Mouse (Mus musculus): Measurements from ENCODE around the gene Arid5a. TPM values are rescaled to one million over a fixed set of nuclear protein-coding genes. Genes with fewer than 3 reads are reported as not detected.

The Arid5a gene
- total RNA-seq, 1 experiment, result 7.9 TPM

- H3K4me3 ChIP-seq (ENCODE audit: insufficient read depth in 1 of 2, low read depth in 1 of 2, low read length in 2 of 2, poor library complexity in 1 of 2, severe bottlenecking in 1 of 2), result no peak overlapping the region
- peaks cover 0 to 4% of the 10 kb centered on the region in 2 experiments; a peak in 1 of 4 replicates for H3K4me1 ChIP-seq (ENCODE audit: control insufficient read depth in 2 of 2, insufficient read depth in 2 of 2, low read length in 2 of 2, poor library complexity in 1 of 2)
- in situ Hi-C loops (cut with MboI; ENCODE audit: low sequenced_read_pairs in 2 of 2, unreplicated experiment in 2 of 2), result no loop called here
- no peaks in the 10 kb centered on the region for H3K9me3 ChIP-seq (ENCODE audit: control insufficient read depth, insufficient read depth, low read depth, low read length)
- no peaks in the 10 kb centered on the region for H3K36me3 ChIP-seq (ENCODE audit: control insufficient read depth, insufficient read depth, low read length, poor library complexity, severe bottlenecking)
- no peak overlapping the region for H3K27ac ChIP-seq (ENCODE audit: insufficient read depth, low read depth, low read length, poor library complexity, severe bottlenecking)
- TF ChIP-seq MAFK (IDR thresholded peaks at IDR 0.05; ENCODE audit: insufficient read depth, low read depth, low read length), result no peak
- TF ChIP-seq ZNF384 (IDR thresholded peaks at IDR 0.05; ENCODE audit: low read depth, low read length), result no peak
- no peak for TF ChIP-seq ZC3H11A (IDR thresholded peaks at IDR 0.05; ENCODE audit: borderline replicate concordance, low read depth, low read length)
- no peak for TF ChIP-seq HCFC1 (IDR thresholded peaks at IDR 0.05; ENCODE audit: borderline replicate concordance, insufficient read depth, low read length)
- no peak for TF ChIP-seq CHD2 (IDR thresholded peaks at IDR 0.05; ENCODE audit: low read depth, low read length)
- DNase-seq (ENCODE audit: low read depth, low spot score), result no peak
- H3K9ac ChIP-seq (ENCODE audit: insufficient read depth, low read depth, low read length, poor library complexity, severe bottlenecking), result no peak overlapping the region
These were observed 1.5 kb downstream of the Arid5a start for GRCm38 (mm10) chr1:36308966-36309475.

GRCm38 (mm10) chr1:36309498-36309901 lies 2.0 kb downstream of the Arid5a start:
- Histone ChIP-seq H3K9me3 (ENCODE audit: control insufficient read depth, insufficient read depth, low read depth, low read length) (no peaks in the 10 kb centered on the region), H3K27ac (ENCODE audit: insufficient read depth, low read depth, low read length, poor library complexity, severe bottlenecking) (no peak overlapping the region), H3K9ac (ENCODE audit: insufficient read depth, low read depth, low read length, poor library complexity, severe bottlenecking) (no peak overlapping the region), H3K4me1 (ENCODE audit: control insufficient read depth in 2 of 2, insufficient read depth in 2 of 2, low read length in 2 of 2, poor library complexity in 1 of 2) (peaks cover 0 to 4% of the 10 kb centered on the region in 2 experiments; a peak in 1 of 4 replicates), H3K36me3 (ENCODE audit: control insufficient read depth, insufficient read depth, low read length, poor library complexity, severe bottlenecking) (no peaks in the 10 kb centered on the region), H3K4me3 (ENCODE audit: insufficient read depth in 1 of 2, low read depth in 1 of 2, low read length in 2 of 2, poor library complexity in 1 of 2, severe bottlenecking in 1 of 2) (no peak overlapping the region)
- in situ Hi-C loops (cut with MboI; ENCODE audit: low sequenced_read_pairs in 2 of 2, unreplicated experiment in 2 of 2), result no loop called here
- TF ChIP-seq MAFK (IDR thresholded peaks at IDR 0.05; ENCODE audit: insufficient read depth, low read depth, low read length), result no peak
- no peak for TF ChIP-seq ZNF384 (IDR thresholded peaks at IDR 0.05; ENCODE audit: low read depth, low read length)
- no peak for TF ChIP-seq CHD2 (IDR thresholded peaks at IDR 0.05; ENCODE audit: low read depth, low read length)
- no peak for TF ChIP-seq HCFC1 (IDR thresholded peaks at IDR 0.05; ENCODE audit: borderline replicate concordance, insufficient read depth, low read length)
- no peak for TF ChIP-seq ZC3H11A (IDR thresholded peaks at IDR 0.05; ENCODE audit: borderline replicate concordance, low read depth, low read length)
- DNase-seq (ENCODE audit: low read depth, low spot score), result no peak

GRCm38 (mm10) chr1:36314959-36315775 lies 7.6 kb downstream of the Arid5a start:
- peak overlapping the region; percentile 66 for H3K27ac ChIP-seq (ENCODE audit: insufficient read depth, low read depth, low read length, poor library complexity, severe bottlenecking)
- peak overlapping the region; percentile 82 for H3K9ac ChIP-seq (ENCODE audit: insufficient read depth, low read depth, low read length, poor library complexity, severe bottlenecking)
- in situ Hi-C loops (cut with MboI; ENCODE audit: low sequenced_read_pairs in 2 of 2, unreplicated experiment in 2 of 2), result no loop called here
- peaks cover 3% of the 10 kb centered on the region; the same call in 1 of the 2 replicates for H3K36me3 ChIP-seq (ENCODE audit: control insufficient read depth, insufficient read depth, low read length, poor library complexity, severe bottlenecking)
- H3K9me3 ChIP-seq (ENCODE audit: control insufficient read depth, insufficient read depth, low read depth, low read length), result no peaks in the 10 kb centered on the region
- TF ChIP-seq CHD2 (IDR thresholded peaks at IDR 0.05; ENCODE audit: low read depth, low read length), result peak; percentile 86
- TF ChIP-seq ZC3H11A (IDR thresholded peaks at IDR 0.05; ENCODE audit: borderline replicate concordance, low read depth, low read length), result no peak
- peaks cover 0 to 15% of the 10 kb centered on the region in 2 experiments; a peak in 2 of 4 replicates for H3K4me1 ChIP-seq (ENCODE audit: control insufficient read depth in 2 of 2, insufficient read depth in 2 of 2, low read length in 2 of 2, poor library complexity in 1 of 2)
- peak overlapping the region; percentile 81 to 88 for H3K4me3 ChIP-seq (ENCODE audit: insufficient read depth in 1 of 2, low read depth in 1 of 2, low read length in 2 of 2, poor library complexity in 1 of 2, severe bottlenecking in 1 of 2)
- DNase-seq (ENCODE audit: low read depth, low spot score), result peak; percentile 88

- DNase-seq (ENCODE audit: low read depth, low spot score), result no peak
- in situ Hi-C loops (cut with MboI; ENCODE audit: low sequenced_read_pairs in 2 of 2, unreplicated experiment in 2 of 2), result no loop called here
- H3K9me3 ChIP-seq (ENCODE audit: control insufficient read depth, insufficient read depth, low read depth, low read length), result no peaks in the 10 kb centered on the region
- no peak overlapping the region; the same call in 1 of the 2 replicates for H3K27ac ChIP-seq (ENCODE audit: insufficient read depth, low read depth, low read length, poor library complexity, severe bottlenecking)
- peaks cover 3% of the 10 kb centered on the region; the same call in 1 of the 2 replicates for H3K36me3 ChIP-seq (ENCODE audit: control insufficient read depth, insufficient read depth, low read length, poor library complexity, severe bottlenecking)
- peaks cover 0 to 15% of the 10 kb centered on the region in 2 experiments; a peak in 2 of 4 replicates for H3K4me1 ChIP-seq (ENCODE audit: control insufficient read depth in 2 of 2, insufficient read depth in 2 of 2, low read length in 2 of 2, poor library complexity in 1 of 2)
- peak overlapping the region; percentile 50 to 88; a peak in 3 of 4 replicates for H3K4me3 ChIP-seq (ENCODE audit: insufficient read depth in 1 of 2, low read depth in 1 of 2, low read length in 2 of 2, poor library complexity in 1 of 2, severe bottlenecking in 1 of 2)
- H3K9ac ChIP-seq (ENCODE audit: insufficient read depth, low read depth, low read length, poor library complexity, severe bottlenecking), result peak overlapping the region; percentile 64; the same call in 1 of the 2 replicates
- no peak for TF ChIP-seq CHD2 (IDR thresholded peaks at IDR 0.05; ENCODE audit: low read depth, low read length)
- TF ChIP-seq ZNF384 (IDR thresholded peaks at IDR 0.05; ENCODE audit: low read depth, low read length), result no peak
- TF ChIP-seq MAFK (IDR thresholded peaks at IDR 0.05; ENCODE audit: insufficient read depth, low read depth, low read length), result no peak
- TF ChIP-seq HCFC1 (IDR thresholded peaks at IDR 0.05; ENCODE audit: borderline replicate concordance, insufficient read depth, low read length), result no peak
- TF ChIP-seq ZC3H11A (IDR thresholded peaks at IDR 0.05; ENCODE audit: borderline replicate concordance, low read depth, low read length), result no peak
These were observed 8.2 kb downstream of the Arid5a start for GRCm38 (mm10) chr1:36315776-36316100.

All from ES-E14 (cell line).